Comparison of ENCODE assay signal across 1 mouse cellular context in genomic region chr2:35213345-35213910, GRCm38 (mm10).
TF ChIP-seq lines count a peak whose summit lies in the region.

No protein-coding gene starts in this region.

TF ChIP-seq in MEL, 35 proteins besides CTCF, POLR2A, EP300 and RAD21 (continued from another document):
- TF ChIP-seq MAZ (IDR thresholded peaks at IDR 0.05; ENCODE audit: low read depth, low read length) = 0 out of 2 replicates have a peak, but pooled peaks have one; percentile 50
- TF ChIP-seq TCF12 (IDR thresholded peaks at IDR 0.05; ENCODE audit: low read depth, low read length) = peak; percentile 94
- TF ChIP-seq ZMIZ1 (IDR thresholded peaks at IDR 0.05; ENCODE audit: low read depth, low read length) = 0 out of 2 replicates have a peak, but pooled peaks have one; percentile 21
- peak; percentile 58; the same call in 1 of the 2 replicates for TF ChIP-seq SIN3A (IDR thresholded peaks at IDR 0.05; ENCODE audit: low read length)
- peak; percentile 98 for TF ChIP-seq RCOR1 (IDR thresholded peaks at IDR 0.05; ENCODE audit: low read depth, low read length)
- TF ChIP-seq ZNF384 (IDR thresholded peaks at IDR 0.05; ENCODE audit: low read depth, low read length) = 0 out of 2 replicates have a peak, but pooled peaks have one; percentile 17
- no peak for TF ChIP-seq JUND (IDR thresholded peaks at IDR 0.05; ENCODE audit: low read depth, low read length)
- TF ChIP-seq ETS1 (IDR thresholded peaks at IDR 0.05; ENCODE audit: low read depth, low read length) = peak; percentile 75; the same call in 1 of the 2 replicates
- TF ChIP-seq UBTF (IDR thresholded peaks at IDR 0.05; ENCODE audit: borderline replicate concordance, insufficient read depth, low read depth, low read length) = no peak
- peak; percentile 88 for TF ChIP-seq GATA1 (IDR thresholded peaks at IDR 0.05; ENCODE audit: low read depth, low read length)
- 0 out of 2 replicates have a peak, but pooled peaks have one; percentile 6 for TF ChIP-seq MAFK (IDR thresholded peaks at IDR 0.05; ENCODE audit: borderline replicate concordance, low read depth, low read length)
